Mouse (Mus musculus) megakaryocyte progenitor cell, adult 5-6 weeks (primary cell): ENCODE measurements around the gene Tnfsf13. TPM values are rescaled to one million over a fixed set of nuclear protein-coding genes. Genes with fewer than 3 reads are reported as not detected.
A peak's percentile ranks its signal among the peaks of the same experiment; 100 is the strongest.

Experiments used
- ATAC-seq: replicated peaks from 2 replicates; pipeline ENCODE4 v1.8.0; 2016; ENCODE audit warnings: mild to moderate bottlenecking, moderate TSS enrichment, inconsistent platforms; ENCODE audit not compliant: poor library complexity
- total RNA-seq, 2 experiments: library from RNA; stranded (forward) in 1 of 2; stranded (reverse) in 1 of 2; fragments of 157-497, 149-512 nt in 1 of 2; fragments of 200-1000 nt in 1 of 2; gene quantifications; 2 replicates each; pipeline versions ENCODE4 v1.2.3 to v1.2.4; 2015 to 2017

Gene Tnfsf13
- total RNA-seq (2015) (28.5 and 31.9 TPM in 2 replicates), total RNA-seq (2017) (49.4 and 53.7 TPM in 2 replicates)

- peak; percentile 33 for ATAC-seq
Observed at GRCm38 (mm10) chr11:69685526-69686148, at the start of gene Tnfsf13. Gene Tnfsf13 (minus strand): TSS chr11:69685784.

GRCm38 (mm10) chr11:69731408-69731807, 45.8 kb upstream of the Tnfsf13 start:
- ATAC-seq = 0 out of 2 replicates have a peak, but pooled peaks have one; percentile 52

GRCm38 (mm10) chr11:69729063-69729462, 43.5 kb upstream of the Tnfsf13 start:
- peak; percentile 74 for ATAC-seq

GRCm38 (mm10) chr11:69725951-69726350, 40.4 kb upstream of the Tnfsf13 start:
- no peak for ATAC-seq

- ATAC-seq = no peak
Observed at GRCm38 (mm10) chr11:69723074-69723473, 37.5 kb upstream of the Tnfsf13 start.

- no peak for ATAC-seq
Observed at GRCm38 (mm10) chr11:69720852-69721251, 35.3 kb upstream of the Tnfsf13 start.

- no peak for ATAC-seq
Observed at GRCm38 (mm10) chr11:69719423-69719822, 33.8 kb upstream of the Tnfsf13 start.

GRCm38 (mm10) chr11:69718661-69719060, 33.1 kb upstream of the Tnfsf13 start:
- ATAC-seq = no peak

GRCm38 (mm10) chr11:69716953-69717352, 31.4 kb upstream of the Tnfsf13 start:
- ATAC-seq = no peak

- no peak for ATAC-seq
Observed at GRCm38 (mm10) chr11:69715929-69716328, 30.3 kb upstream of the Tnfsf13 start.

- peak; percentile 61; the same call in 1 of the 2 replicates for ATAC-seq
Observed at GRCm38 (mm10) chr11:69715482-69715881, 29.9 kb upstream of the Tnfsf13 start.

- ATAC-seq = no peak
Observed at GRCm38 (mm10) chr11:69714636-69715329, 29.2 kb upstream of the Tnfsf13 start.

- ATAC-seq = no peak
Observed at GRCm38 (mm10) chr11:69712954-69713672, 27.5 kb upstream of the Tnfsf13 start.

- ATAC-seq = no peak
Observed at GRCm38 (mm10) chr11:69711082-69711481, 25.5 kb upstream of the Tnfsf13 start.

GRCm38 (mm10) chr11:69710470-69710869, 24.9 kb upstream of the Tnfsf13 start:
- no peak for ATAC-seq

- no peak; the same call in 1 of the 2 replicates for ATAC-seq
Observed at GRCm38 (mm10) chr11:69709554-69710446, 24.2 kb upstream of the Tnfsf13 start.

GRCm38 (mm10) chr11:69708614-69709265, 23.2 kb upstream of the Tnfsf13 start:
- no peak for ATAC-seq

- no peak for ATAC-seq
Observed at GRCm38 (mm10) chr11:69707873-69708381, 22.3 kb upstream of the Tnfsf13 start.

GRCm38 (mm10) chr11:69707480-69707847, 21.9 kb upstream of the Tnfsf13 start:
- no peak for ATAC-seq
